Mouse (Mus musculus) C2C12 (cell line): ENCODE results near the gene Zfp493. TPM values are rescaled to one million over a fixed set of nuclear protein-coding genes. Genes with fewer than 3 reads are reported as not detected.
"Not testable (repeated sequence)": the region's sequence is repeated elsewhere in the genome, so short reads cannot be mapped to it uniquely, and the experiment has no call there.

Experiments
- H3K27me3 ChIP-seq: one replicate; pipeline ENCODE4 v1.6.1; 2011; ENCODE audit not compliant: control insufficient read depth, insufficient read depth, insufficient read length
- H3K36me3 ChIP-seq: one replicate; pipeline ENCODE4 v1.6.1; 2011; ENCODE audit not compliant: control insufficient read depth, insufficient read depth
- H3K4me3 ChIP-seq: one replicate; pipeline ENCODE4 v1.5.1; 2011; ENCODE audit warnings: mild to moderate bottlenecking, control low read depth; ENCODE audit not compliant: poor library complexity, insufficient read depth, severe bottlenecking
- H3K79me2 ChIP-seq: one replicate; pipeline ENCODE4 v1.6.1; 2011; ENCODE audit not compliant: control insufficient read depth, insufficient read depth
- H3K79me3 ChIP-seq: one replicate; pipeline ENCODE4 v1.6.1; 2011; ENCODE audit warnings: low read depth, control low read depth
- H3ac ChIP-seq: one replicate; pipeline ENCODE3; 2011; ENCODE audit warnings: low read depth; ENCODE audit not compliant: control insufficient read depth, insufficient read length
- CEBPB ChIP-seq: IDR thresholded peaks from one replicate; pipeline ENCODE4 v1.6.1; 2011; ENCODE audit warnings: low read depth, mild to moderate bottlenecking, control low read depth, moderate library complexity
- CTCF ChIP-seq: IDR thresholded peaks from one replicate; pipeline ENCODE4 v1.5.1; 2011; ENCODE audit not compliant: control insufficient read depth, insufficient read depth, insufficient read length
- FOSL1 ChIP-seq: IDR thresholded peaks from one replicate; pipeline ENCODE4 v1.8.0; 2011; ENCODE audit warnings: mild to moderate bottlenecking, low read length; ENCODE audit not compliant: poor library complexity, insufficient read depth, severe bottlenecking
- MAX ChIP-seq: IDR thresholded peaks from one replicate; pipeline ENCODE4 v1.6.1; 2011; ENCODE audit warnings: mild to moderate bottlenecking, control low read depth
- MYOD1 ChIP-seq: IDR thresholded peaks from one replicate; pipeline ENCODE4 v1.6.1; 2011; ENCODE audit warnings: low read depth; ENCODE audit not compliant: control insufficient read depth, insufficient read length
- MYOG ChIP-seq: IDR thresholded peaks from one replicate; pipeline ENCODE4 v1.6.1; 2011; ENCODE audit not compliant: control insufficient read depth, insufficient read length; ENCODE audit errors: extremely low read depth
- USF1 ChIP-seq: IDR thresholded peaks from one replicate; pipeline ENCODE4 v1.6.1; 2011; ENCODE audit warnings: low read depth, mild to moderate bottlenecking, control low read depth, moderate library complexity
- long read RNA-seq, 2 experiments: library from polyadenylated mRNA; unstranded; transcript quantifications; one replicate each; pipeline ENCODE4 v2.0.0; 2019 to 2020
- polyA plus RNA-seq: library from polyadenylated mRNA; unstranded; fragments of >200 nt; fragmentation: generic; extraction: Trizol; gene quantifications from one replicate; pipeline ENCODE4 v1.2.1, GENCODE M21; 2012; ENCODE audit warnings: missing spikeins

Gene Zfp493
- 0.04 TPM for polyA plus RNA-seq
- long read RNA-seq, experiment 1, partial matches to known transcripts, result 0 of 1 reads
- long read RNA-seq, experiment 1, other reads (novel, unspliced or antisense), result 0 of 1 reads
- long read RNA-seq, experiment 2, result 0 reads

DNA sequence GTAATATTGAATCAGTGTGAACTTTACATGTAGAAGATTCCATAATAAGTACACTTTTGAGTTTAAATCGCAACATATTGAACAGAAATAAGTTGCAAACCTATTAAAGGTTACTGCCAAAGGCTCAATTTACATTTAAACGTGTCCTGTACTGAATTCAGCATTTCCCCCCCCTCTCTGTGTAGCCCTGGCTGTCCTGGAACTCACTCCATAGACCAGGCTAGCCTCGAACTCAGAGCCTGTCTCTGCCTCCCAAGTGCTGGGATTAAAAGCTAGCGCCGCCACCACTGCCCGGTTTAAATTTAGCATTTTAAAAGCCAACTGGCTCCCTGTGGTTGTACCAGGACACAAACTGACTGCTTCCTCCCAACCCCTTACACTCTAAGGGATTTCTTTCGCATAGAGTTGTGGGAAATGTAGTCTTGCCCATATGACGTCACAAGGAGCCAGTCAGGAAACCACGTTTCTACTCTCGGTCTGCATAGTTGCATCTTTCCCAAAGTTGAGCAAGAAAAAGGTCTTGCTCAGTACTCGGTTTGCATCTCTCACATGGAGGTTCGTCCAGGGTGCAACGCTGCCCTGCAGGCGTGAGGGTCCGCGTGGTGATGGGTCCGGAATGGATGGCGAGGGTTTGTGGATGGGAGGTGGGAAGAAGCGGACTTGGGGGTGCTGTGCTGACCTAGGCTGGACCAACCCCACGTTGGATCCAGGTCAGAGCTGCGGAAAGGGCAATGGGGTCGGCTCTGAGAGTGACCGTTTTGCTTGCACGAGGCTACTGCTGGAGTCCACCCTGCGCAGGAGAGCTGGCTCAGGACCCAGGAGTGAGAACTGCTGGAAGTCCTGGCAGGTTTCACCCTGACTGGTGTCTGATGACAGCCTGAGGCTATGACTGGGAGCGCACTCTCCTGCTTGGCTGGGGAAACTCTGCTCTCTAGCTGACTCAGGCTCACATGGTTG is at the start of gene Zfp493:
Gene Zfp493, plus strand, starts transcription at position 429 of the 957 bp plus-strand sequence.
- H3K4me3 ChIP-seq, result peak within 1 kb of the TSS; percentile 25
- no peaks in the 10 kb centered on the region for H3K79me2 ChIP-seq
- H3K36me3 ChIP-seq, result no peaks in the 10 kb centered on the region
- H3K27me3 ChIP-seq, result no peaks in the 10 kb centered on the region
- TF ChIP-seq CTCF (no peak), MAX (no peak), FOSL1 (no peak), CEBPB (no peak), MYOD1 (no peak), USF1 (no peak), MYOG (no peak)
- H3ac ChIP-seq, result peak within 1 kb of the TSS; percentile 4
- H3K79me3 ChIP-seq, result no peaks in the 10 kb centered on the region

DNA sequence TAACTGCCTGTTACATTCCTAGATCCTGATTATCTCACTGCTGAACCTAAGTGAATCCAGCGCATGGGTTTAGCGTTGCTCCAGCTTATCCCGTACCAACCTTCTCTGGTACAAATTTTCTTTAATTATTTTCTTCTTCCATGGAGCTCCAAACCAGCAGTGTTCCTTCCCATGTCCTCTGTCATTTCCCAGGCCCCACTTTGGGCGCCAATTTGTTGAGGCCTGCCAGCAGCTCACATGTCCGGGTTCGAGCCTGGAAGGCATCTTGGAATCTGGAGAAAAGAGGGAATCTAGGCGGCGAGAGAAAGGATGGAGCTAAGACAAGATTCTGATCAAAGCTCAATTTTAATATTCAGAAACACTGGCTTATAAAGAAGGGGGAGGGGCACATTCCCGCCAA is 45.1 kb upstream of the Zfp493 start:
- H3K27me3 ChIP-seq, H3K4me3 ChIP-seq, H3K36me3 ChIP-seq, H3K79me3 ChIP-seq, H3ac ChIP-seq, H3K79me2 ChIP-seq: not testable (repeated sequence)

DNA sequence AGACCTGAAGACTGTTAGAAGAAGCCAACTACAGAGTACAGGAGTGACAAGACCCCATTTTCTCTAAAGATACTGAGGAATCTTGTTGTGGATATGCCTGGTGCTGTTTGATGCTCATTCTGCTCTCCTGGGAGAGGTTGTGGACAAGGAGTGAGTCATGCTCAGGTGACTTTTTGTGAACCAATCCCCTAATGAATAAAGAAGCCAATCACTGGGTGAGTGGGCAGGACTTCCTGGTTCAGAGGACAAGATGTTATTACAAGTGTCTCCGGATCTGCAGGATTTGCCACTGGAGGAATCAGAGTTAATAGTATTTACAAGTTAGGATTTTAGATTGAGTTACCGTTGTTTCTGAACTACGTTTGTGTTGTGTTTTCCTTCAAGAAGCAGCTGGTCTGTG is 36.6 kb upstream of the Zfp493 start:
- Histone ChIP-seq H3K79me2 (no peaks in the 10 kb centered on the region), H3K79me3 (no peaks in the 10 kb centered on the region), H3K27me3 (no peaks in the 10 kb centered on the region), H3ac (no peak overlapping the region), H3K36me3 (no peaks in the 10 kb centered on the region), H3K4me3 (no peak overlapping the region)
- TF ChIP-seq MYOG (no peak), CEBPB (no peak), FOSL1 (no peak), USF1 (no peak), CTCF (no peak), MYOD1 (no peak), MAX (no peak)

DNA sequence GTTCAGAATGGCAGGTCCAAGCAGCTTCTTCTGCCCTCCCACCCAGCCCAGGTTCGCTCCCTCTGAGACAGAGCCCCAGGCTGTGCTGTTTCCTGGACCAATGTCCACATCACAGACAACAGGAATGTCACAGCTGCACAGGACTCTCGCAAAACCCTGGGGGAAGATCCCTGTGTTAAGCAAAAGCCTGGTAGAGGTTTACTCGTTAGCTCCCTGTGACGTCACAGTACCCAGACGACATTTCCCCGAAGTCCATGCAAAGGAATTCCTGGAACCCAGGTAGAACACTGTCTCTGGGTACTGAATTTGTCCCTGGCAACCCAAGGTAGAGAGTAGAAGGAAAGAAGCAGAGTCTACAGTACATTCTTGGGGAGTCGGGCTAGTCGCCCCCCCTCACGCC is 35.6 kb upstream of the Zfp493 start:
- Histone ChIP-seq H3ac (no peak overlapping the region), H3K4me3 (no peak overlapping the region), H3K79me2 (no peaks in the 10 kb centered on the region), H3K36me3 (peaks cover 4% of the 10 kb centered on the region), H3K27me3 (no peaks in the 10 kb centered on the region), H3K79me3 (no peaks in the 10 kb centered on the region)
- TF ChIP-seq CEBPB (no peak), CTCF (no peak), FOSL1 (no peak), MYOD1 (no peak), MAX (no peak), MYOG (no peak), USF1 (no peak)

DNA sequence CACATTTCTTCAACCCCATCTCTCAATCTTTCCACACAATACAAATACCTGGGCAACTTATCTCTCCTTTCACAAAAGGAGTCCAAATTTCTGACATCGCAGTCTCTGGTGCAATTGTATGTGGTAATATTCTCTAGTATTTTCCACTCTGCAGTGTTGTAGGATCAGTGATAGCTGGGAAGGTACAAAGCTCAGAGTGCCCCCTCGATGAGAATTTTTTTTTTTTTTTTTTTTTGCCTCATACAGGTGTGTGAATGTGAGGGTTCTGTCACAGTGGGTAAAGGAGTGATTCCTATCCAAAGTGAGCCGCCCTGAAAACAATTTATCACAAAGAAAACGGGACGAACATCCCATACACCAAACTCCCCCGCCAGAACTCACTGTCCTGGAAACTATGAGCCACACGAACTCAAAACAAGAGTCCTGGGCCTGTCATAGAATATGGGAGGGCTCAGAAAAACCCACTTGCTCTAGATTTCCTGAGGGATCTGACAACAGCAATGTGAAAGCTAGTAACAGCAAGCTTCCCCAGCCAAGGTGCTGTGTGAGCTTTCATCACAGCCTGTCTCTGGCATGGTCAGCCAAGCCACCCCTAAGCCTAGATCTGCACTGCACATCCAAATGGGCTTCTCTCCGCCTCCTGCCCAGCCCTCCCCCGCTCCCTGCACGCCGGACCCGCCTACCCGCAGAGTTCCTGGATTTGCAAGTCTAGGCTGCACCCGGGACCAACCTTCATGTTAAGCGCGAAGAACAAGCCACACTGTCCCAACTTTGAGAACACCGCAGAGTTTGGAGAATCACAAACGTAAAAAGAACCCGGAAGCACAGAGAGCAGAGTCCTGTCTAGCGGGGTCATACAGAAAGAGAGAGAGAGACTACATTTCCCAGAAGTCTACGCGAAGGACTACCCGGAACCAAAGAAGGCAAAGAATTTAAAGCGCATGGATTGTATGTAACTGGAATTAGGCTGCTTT is 24.9 kb upstream of the Zfp493 start, which contains the start of gene Zfp85:
Gene Zfp85, minus strand, starts transcription at position 896 of the 974 bp plus-strand sequence.
- Histone ChIP-seq H3K36me3 (no peaks in the 10 kb centered on the region), H3K79me2 (no peaks in the 10 kb centered on the region), H3ac (peak within 1 kb of the TSS; percentile 21), H3K27me3 (no peaks in the 10 kb centered on the region), H3K79me3 (no peaks in the 10 kb centered on the region), H3K4me3 (peak within 1 kb of the TSS; percentile 28)
- no peak for TF ChIP-seq CEBPB
- TF ChIP-seq MYOG, result no peak
- TF ChIP-seq FOSL1, result no peak
- TF ChIP-seq USF1, result no peak
- no peak for TF ChIP-seq CTCF
- TF ChIP-seq MAX, result no peak
- TF ChIP-seq MYOD1, result no peak
